Mouse (Mus musculus) bone marrow macrophage, adult 2 months (primary cell): ENCODE measurements around the gene Jtb. TPM values are rescaled to one million over a fixed set of nuclear protein-coding genes. Genes with fewer than 3 reads are reported as not detected.
A peak's percentile ranks its signal among the peaks of the same experiment; 100 is the strongest.

Experiments
- H3K27ac ChIP-seq: 2 replicates; pipeline ENCODE4 v1.5.1; 2012; ENCODE audit warnings: low read depth, low read length; ENCODE audit not compliant: insufficient read depth
- H3K4me1 ChIP-seq: 2 replicates; pipeline ENCODE4 v1.6.1; 2012; ENCODE audit warnings: low read length; ENCODE audit not compliant: control insufficient read depth, insufficient read depth
- H3K4me3 ChIP-seq: 2 replicates; pipeline ENCODE4 v1.5.1; 2012; ENCODE audit warnings: mild to moderate bottlenecking, low read length, moderate library complexity; ENCODE audit not compliant: insufficient read depth
- CTCF ChIP-seq: IDR thresholded peaks from 2 replicates; pipeline ENCODE4 v1.5.1; 2012; ENCODE audit warnings: low read depth, mild to moderate bottlenecking, low read length, moderate library complexity
- POLR2A ChIP-seq: IDR thresholded peaks from 2 replicates; pipeline ENCODE4 v1.6.1; 2012; ENCODE audit warnings: mild to moderate bottlenecking, low read depth, low read length, borderline replicate concordance
- polyA plus RNA-seq: library from polyadenylated mRNA; stranded (reverse); fragments of >200 nt; gene quantifications from 2 replicates; pipeline ENCODE4 v1.2.4, GENCODE M21; 2012; ENCODE audit not compliant: missing spikeins, insufficient read depth, insufficient read length

Jtb gene
- polyA plus RNA-seq, 1 experiment: 64.5 TPM

- TF ChIP-seq CTCF (no peak), POLR2A (no peak)
- Histone ChIP-seq H3K4me3 (no peak overlapping the region), H3K27ac (no peak overlapping the region), H3K4me1 (peaks cover 8% of the 10 kb centered on the region; the same call in 1 of the 2 replicates)
These were observed 27.1 kb downstream of the Jtb start for GRCm38 (mm10) chr3:90258521-90258920.

- TF ChIP-seq CTCF (no peak), POLR2A (no peak)
- no peak overlapping the region for H3K27ac ChIP-seq
- H3K4me1 ChIP-seq: peaks cover 18% of the 10 kb centered on the region
- H3K4me3 ChIP-seq: no peak overlapping the region
These were observed 31.8 kb downstream of the Jtb start for GRCm38 (mm10) chr3:90263121-90263771.

- peak overlapping the region; percentile 68 for H3K4me3 ChIP-seq
- peak overlapping the region; percentile 88 for H3K27ac ChIP-seq
- TF ChIP-seq CTCF (no peak), POLR2A (no peak)
- peaks cover 20% of the 10 kb centered on the region for H3K4me1 ChIP-seq
These were observed 33.3 kb downstream of the Jtb start for GRCm38 (mm10) chr3:90264687-90265033.

- TF ChIP-seq POLR2A (no peak), CTCF (peak; percentile 97)
- peak within 1 kb of the TSS; percentile 86 for H3K4me3 ChIP-seq
- peak within 1 kb of the TSS; percentile 100 for H3K27ac ChIP-seq
- peaks cover 20% of the 10 kb centered on the region for H3K4me1 ChIP-seq
These were observed 33.9 kb downstream of the Jtb start, which contains the start of gene Dennd4b for GRCm38 (mm10) chr3:90265034-90265931. Dennd4b (plus strand) TSS chr3:90265185.

GRCm38 (mm10) chr3:90265932-90266741 is 34.7 kb downstream of the Jtb start:
- H3K4me1 ChIP-seq: peaks cover 20% of the 10 kb centered on the region

GRCm38 (mm10) chr3:90266901-90267775 is 35.7 kb downstream of the Jtb start:
- Histone ChIP-seq H3K4me1 (peaks cover 20% of the 10 kb centered on the region), H3K4me3 (peak overlapping the region; percentile 86), H3K27ac (peak overlapping the region; percentile 92)
- TF ChIP-seq POLR2A (no peak), CTCF (no peak)

More at GRCm38 (mm10) chr3:90265932-90266741, 34.7 kb downstream of the Jtb start:
- TF ChIP-seq POLR2A: peak; percentile 77; the same call in 1 of the 2 replicates
- TF ChIP-seq CTCF: no peak
- Histone ChIP-seq H3K4me3 (peak overlapping the region; percentile 86), H3K27ac (peak overlapping the region; percentile 100)

GRCm38 (mm10) chr3:90268190-90268589 is 36.8 kb downstream of the Jtb start:
- H3K27ac ChIP-seq: no peak overlapping the region
- H3K4me1 ChIP-seq: peaks cover 20% of the 10 kb centered on the region
- no peak overlapping the region for H3K4me3 ChIP-seq
- TF ChIP-seq CTCF (no peak), POLR2A (no peak)

- peaks cover 20% of the 10 kb centered on the region for H3K4me1 ChIP-seq
- TF ChIP-seq CTCF: no peak
- no peak for TF ChIP-seq POLR2A
- no peak overlapping the region for H3K27ac ChIP-seq
- no peak overlapping the region for H3K4me3 ChIP-seq
These were observed 37.6 kb downstream of the Jtb start for GRCm38 (mm10) chr3:90268971-90269370.
